Comparison of ENCODE assay signal across 8 mouse cellular contexts in genomic region chr4:139382231-139382630, GRCm38 (mm10). TPM values are rescaled to one million over a fixed set of nuclear protein-coding genes. Genes with fewer than 3 reads are reported as not detected.
A peak's percentile ranks its signal among the peaks of the same experiment; 100 is the strongest.
DNase-seq lines count a peak whose midpoint lies in the region; ATAC-seq lines count a peak whose summit lies in the region.

No protein-coding gene starts in this region.

- H3K27ac ChIP-seq in kidney, embryonic 16.5 days (ENCODE audit: low read length) = no peak overlapping the region
- no peak overlapping the region for H3K27ac ChIP-seq in brown adipose tissue, adult 24 weeks (replicated peaks; ENCODE audit: low read depth, low read length)
- no peak overlapping the region for H3K27ac ChIP-seq in intestine, embryonic 14.5 days (ENCODE audit: low read depth)
- no peak overlapping the region for H3K27ac ChIP-seq in midbrain, embryonic 13.5 days

- no peaks in the 10 kb centered on the region for H3K9me3 ChIP-seq in kidney, embryonic 16.5 days (ENCODE audit: low read length)
- no peaks in the 10 kb centered on the region for H3K9me3 ChIP-seq in intestine, embryonic 14.5 days (ENCODE audit: control insufficient read depth, low read length)
- no peaks in the 10 kb centered on the region for H3K9me3 ChIP-seq in midbrain, embryonic 13.5 days

- ATAC-seq in kidney, embryonic 16.5 days (ENCODE audit: low FRiP score, low TSS enrichment) = no peak
- ATAC-seq in intestine, embryonic 14.5 days (replicated peaks; ENCODE audit: low FRiP score, low TSS enrichment, low read depth) = no peak
- ATAC-seq in midbrain, embryonic 13.5 days = no peak

- H3K4me3 ChIP-seq in kidney, embryonic 16.5 days (ENCODE audit: low read length) = no peak overlapping the region
- H3K4me3 ChIP-seq in brown adipose tissue, adult 24 weeks (ENCODE audit: insufficient read depth, low read depth, low read length) = peak overlapping the region; percentile 27
- no peak overlapping the region for H3K4me3 ChIP-seq in intestine, embryonic 14.5 days (ENCODE audit: low read depth, low read length)
- peak overlapping the region; percentile 11; the same call in 1 of the 2 replicates for H3K4me3 ChIP-seq in midbrain, embryonic 13.5 days (replicated peaks)

- 82% methylated on average over 6 of the region's 7 CpGs for WGBS in kidney, embryonic 16.5 days
- WGBS in intestine, embryonic 14.5 days = 72% methylated on average over 7 of the region's 7 CpGs
- 83% methylated on average over 7 of the region's 7 CpGs for WGBS in midbrain, embryonic 13.5 days

- peaks cover 3% of the 10 kb centered on the region; the same call in 1 of the 2 replicates for H3K36me3 ChIP-seq in kidney, embryonic 16.5 days (ENCODE audit: insufficient read depth, low read length)
- peaks cover 5% of the 10 kb centered on the region for H3K36me3 ChIP-seq in intestine, embryonic 14.5 days (ENCODE audit: control insufficient read depth, insufficient read depth, low read length)
- H3K36me3 ChIP-seq in midbrain, embryonic 13.5 days = peaks cover 7% of the 10 kb centered on the region

- peaks cover 21% of the 10 kb centered on the region for H3K4me1 ChIP-seq in kidney, embryonic 16.5 days (ENCODE audit: insufficient read depth, low read length)
- peaks cover 14% of the 10 kb centered on the region; the same call in 1 of the 2 replicates for H3K4me1 ChIP-seq in brown adipose tissue, adult 24 weeks (ENCODE audit: control insufficient read depth, insufficient read depth, insufficient read length, low read length)
- peaks cover 26% of the 10 kb centered on the region for H3K4me1 ChIP-seq in intestine, embryonic 14.5 days (replicated peaks; ENCODE audit: control insufficient read depth, insufficient read depth, low read length)
- peaks cover 32% of the 10 kb centered on the region for H3K4me1 ChIP-seq in midbrain, embryonic 13.5 days (replicated peaks)

- peak overlapping the region; percentile 27 for H3K4me2 ChIP-seq in kidney, embryonic 16.5 days (replicated peaks; ENCODE audit: low read depth, low read length)
- peak overlapping the region; percentile 20; the same call in 1 of the 2 replicates for H3K4me2 ChIP-seq in intestine, embryonic 14.5 days (ENCODE audit: low read length)
- peak overlapping the region; percentile 36 for H3K4me2 ChIP-seq in midbrain, embryonic 13.5 days (replicated peaks)

- H3K27me3 ChIP-seq in kidney, embryonic 16.5 days (ENCODE audit: insufficient read depth, low read length) = no peaks in the 10 kb centered on the region
- H3K27me3 ChIP-seq in intestine, embryonic 14.5 days (replicated peaks; ENCODE audit: control insufficient read depth, insufficient read depth, low read length) = no peaks in the 10 kb centered on the region
- H3K27me3 ChIP-seq in midbrain, embryonic 13.5 days = no peaks in the 10 kb centered on the region

- no peak overlapping the region for H3K9ac ChIP-seq in kidney, embryonic 16.5 days (replicated peaks; ENCODE audit: low read length)
- H3K9ac ChIP-seq in intestine, embryonic 14.5 days (ENCODE audit: low read length) = no peak overlapping the region
- no peak overlapping the region for H3K9ac ChIP-seq in midbrain, embryonic 13.5 days (replicated peaks)

- DNase-seq in kidney, adult 18-20 months = no peak
- DNase-seq in intestine, embryonic 14.5 days (ENCODE audit: low spot score) = no peak
- DNase-seq in right cerebral cortex, postnatal 25 days = no peak
- DNase-seq in B cell, adult 2 months = no peak
- DNase-seq in gastrocnemius, adult 8-10 months (ENCODE audit: low spot score in 2 of 2) = no peak

RNA-seq across cellular contexts. Expression of gene Ubr4, which starts 29.8 kb away (rescaled TPM):
- polyA plus RNA-seq in kidney, embryonic 16.5 days (2015; fragmentation: Nextera tagmentation; extraction: Ambion mirVana) = 72.2 and 73.6 TPM in 2 replicates
- 32.5 and 43.2 TPM in 2 replicates for polyA plus RNA-seq in brown adipose tissue, adult 24 weeks (2012; ENCODE audit: insufficient read depth, insufficient read length, missing spikeins)
- 72.0 and 76.6 TPM in 2 replicates for polyA plus RNA-seq in intestine, embryonic 14.5 days (2014; fragmentation: Nextera tagmentation; extraction: Ambion mirVana)
- 75.8 and 85.2 TPM in 2 replicates for polyA plus RNA-seq in midbrain, embryonic 13.5 days (2015; fragmentation: Nextera tagmentation; extraction: Ambion mirVana)
- total RNA-seq in gastrocnemius, adult 8-10 months (2022) = 100 to 1,000 TPM; 118 to 178 (median 133) TPM

RNA-seq across cellular contexts. Expression of gene Emc1, which starts 29.8 kb away (rescaled TPM):
- 27.6 and 32.7 TPM in 2 replicates for polyA plus RNA-seq in kidney, embryonic 16.5 days (2015; fragmentation: Nextera tagmentation; extraction: Ambion mirVana)
- polyA plus RNA-seq in brown adipose tissue, adult 24 weeks (2012; ENCODE audit: insufficient read depth, insufficient read length, missing spikeins) = 14.1 and 14.7 TPM in 2 replicates
- 17.1 and 23.1 TPM in 2 replicates for polyA plus RNA-seq in intestine, embryonic 14.5 days (2014; fragmentation: Nextera tagmentation; extraction: Ambion mirVana)
- polyA plus RNA-seq in midbrain, embryonic 13.5 days (2015; fragmentation: Nextera tagmentation; extraction: Ambion mirVana) = 41.0 and 42.0 TPM in 2 replicates
- total RNA-seq in gastrocnemius, adult 8-10 months (2022) = 10 to 100 TPM; 34.6 to 37.8 (median 36.6) TPM

RNA-seq across cellular contexts. Expression of gene Mrto4, which starts 29.9 kb away (rescaled TPM):
- 122 and 123 TPM in 2 replicates for polyA plus RNA-seq in kidney, embryonic 16.5 days (2015; fragmentation: Nextera tagmentation; extraction: Ambion mirVana)
- 16.7 and 22.2 TPM in 2 replicates for polyA plus RNA-seq in brown adipose tissue, adult 24 weeks (2012; ENCODE audit: insufficient read depth, insufficient read length, missing spikeins)
- 132 TPM in 2 replicates for polyA plus RNA-seq in intestine, embryonic 14.5 days (2014; fragmentation: Nextera tagmentation; extraction: Ambion mirVana)
- 97.9 and 105 TPM in 2 replicates for polyA plus RNA-seq in midbrain, embryonic 13.5 days (2015; fragmentation: Nextera tagmentation; extraction: Ambion mirVana)
- 10 to 100 TPM; 33.1 to 39.4 (median 36.0) TPM for total RNA-seq in gastrocnemius, adult 8-10 months (2022)

Comparison
In these comparisons a context has a peak if more than half of its experiments do, and no peak if none do; other contexts are left out.
1. H3K4me3 ChIP-seq: peak in brown adipose tissue, adult 24 weeks (single experiment) and midbrain, embryonic 13.5 days (single experiment); none in kidney, embryonic 16.5 days (single experiment) and intestine, embryonic 14.5 days (single experiment).
2. Peak in every context shown above with its lines, with median percentiles within 50 percentile points of each other: H3K4me2 ChIP-seq.